Mouse (Mus musculus): ENCODE results near the gene Zkscan5.
"Not testable (repeated sequence)": the region's sequence is repeated elsewhere in the genome, so short reads cannot be mapped to it uniquely, and the experiment has no call there.

The Zkscan5 gene

GRCm38 (mm10) chr5:145213505-145213904, 9.1 kb downstream of the Zkscan5 start:
- DNase-seq (ENCODE audit: low read depth, low spot score) = no peak

- DNase-seq (ENCODE audit: low read depth, low spot score) = peak; percentile 19
These were observed 10.3 kb downstream of the Zkscan5 start for GRCm38 (mm10) chr5:145214679-145215078.

- DNase-seq (ENCODE audit: low read depth, low spot score) = no peak
These were observed 13.4 kb downstream of the Zkscan5 start for GRCm38 (mm10) chr5:145217746-145218145.

- no peak for DNase-seq (ENCODE audit: low read depth, low spot score)
These were observed 13.8 kb downstream of the Zkscan5 start for GRCm38 (mm10) chr5:145218206-145218605.

GRCm38 (mm10) chr5:145218671-145219070, 14.3 kb downstream of the Zkscan5 start:
- DNase-seq (ENCODE audit: low read depth, low spot score) = no peak

- DNase-seq (ENCODE audit: low read depth, low spot score) = no peak
These were observed 15.6 kb downstream of the Zkscan5 start for GRCm38 (mm10) chr5:145219981-145220380.

GRCm38 (mm10) chr5:145222840-145223239, 18.5 kb downstream of the Zkscan5 start:
- no peak for DNase-seq (ENCODE audit: low read depth, low spot score)

GRCm38 (mm10) chr5:145223395-145223794, 19.0 kb downstream of the Zkscan5 start:
- DNase-seq (ENCODE audit: low read depth, low spot score) = no peak

- no peak for DNase-seq (ENCODE audit: low read depth, low spot score)
These were observed 22.1 kb downstream of the Zkscan5 start for GRCm38 (mm10) chr5:145226453-145226852.

- DNase-seq (ENCODE audit: low read depth, low spot score) = not testable (repeated sequence)
These were observed 24.9 kb downstream of the Zkscan5 start for GRCm38 (mm10) chr5:145229283-145229682.

- DNase-seq (ENCODE audit: low read depth, low spot score) = no peak
These were observed 26.3 kb downstream of the Zkscan5 start for GRCm38 (mm10) chr5:145230641-145231040.

- DNase-seq (ENCODE audit: low read depth, low spot score) = peak; percentile 98
These were observed 27.1 kb downstream of the Zkscan5 start, which contains the start of gene Zfp655 for GRCm38 (mm10) chr5:145231367-145231871. Gene Zfp655 (plus strand): TSS chr5:145231715.

- DNase-seq (ENCODE audit: low read depth, low spot score) = no peak
These were observed 27.6 kb downstream of the Zkscan5 start for GRCm38 (mm10) chr5:145231893-145232411.

GRCm38 (mm10) chr5:145234636-145235035, 30.3 kb downstream of the Zkscan5 start:
- DNase-seq (ENCODE audit: low read depth, low spot score) = peak; percentile 71

GRCm38 (mm10) chr5:145249520-145249919, 45.2 kb downstream of the Zkscan5 start:
- DNase-seq (ENCODE audit: low read depth, low spot score) = no peak
